Mouse (Mus musculus): Measurements from ENCODE around the gene Gm572.

DNA sequence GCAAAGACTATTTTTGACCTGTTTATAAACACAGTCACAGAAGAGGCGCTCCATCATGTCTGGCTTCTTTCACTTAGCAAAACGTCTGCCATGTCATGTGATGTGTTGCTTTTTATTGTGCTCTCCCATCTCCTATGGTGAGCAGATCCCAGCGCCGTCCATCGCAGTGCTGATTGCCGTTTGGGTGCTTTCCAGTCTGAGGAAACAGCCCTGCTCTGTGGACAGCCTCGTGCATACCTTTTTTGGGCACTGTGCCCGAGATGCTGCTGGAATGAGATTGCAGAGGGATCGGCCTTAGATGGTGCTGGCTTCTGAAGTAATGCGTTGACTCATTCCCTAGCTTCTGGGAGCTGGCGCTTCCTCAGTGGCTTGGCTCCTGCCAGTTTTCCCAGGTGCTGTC, 3.5 kb downstream of the Gm572 start:
- TF ChIP-seq GATA1 (IDR thresholded peaks at IDR 0.05; ENCODE audit: low read length) (no peak), TAL1 (IDR thresholded peaks at IDR 0.05; ENCODE audit: low read length) (no peak)

Measured in erythroblast, embryonic 14.5 days (primary cell).